Mouse (Mus musculus): ENCODE results near the gene Gorab. TPM values are rescaled to one million over a fixed set of nuclear protein-coding genes. Genes with fewer than 3 reads are reported as not detected.
A peak's percentile ranks its signal among the peaks of the same experiment; 100 is the strongest.

Gene Gorab
- 10 to 100 TPM; 11.4 to 12.5 TPM for total RNA-seq (2021)
- long read RNA-seq, experiment 1, transcript Gorab-201 (5 exons, 2,538 nt) = major isoform, 13 of 23 reads
- long read RNA-seq, experiment 1, partial matches to known transcripts = 1 of 23 reads
- long read RNA-seq, experiment 1, other reads (novel, unspliced or antisense) = 9 of 23 reads
- long read RNA-seq, experiment 2, transcript Gorab-201 (5 exons, 2,538 nt) = major isoform, 9 of 13 reads
- long read RNA-seq, experiment 2, partial matches to known transcripts = 0 of 13 reads
- long read RNA-seq, experiment 2, other reads (novel, unspliced or antisense) = 4 of 13 reads

GRCm38 (mm10) chr1:163403498-163404126 lies at the start of gene Gorab:
Gorab (minus strand) TSS chr1:163403669.
- peak; percentile 97 for DNase-seq (ENCODE audit: low spot score in 2 of 2)

- DNase-seq (ENCODE audit: low spot score in 2 of 2) = no peak
These were observed 40.4 kb upstream of the Gorab start for GRCm38 (mm10) chr1:163443832-163444231.

GRCm38 (mm10) chr1:163439002-163439401 lies 35.5 kb upstream of the Gorab start:
- no peak for DNase-seq (ENCODE audit: low spot score in 2 of 2)

- no peak for DNase-seq (ENCODE audit: low spot score in 2 of 2)
These were observed 20.1 kb upstream of the Gorab start for GRCm38 (mm10) chr1:163423467-163424014.

- no peak for DNase-seq (ENCODE audit: low spot score in 2 of 2)
These were observed 13.7 kb upstream of the Gorab start for GRCm38 (mm10) chr1:163417191-163417590.

GRCm38 (mm10) chr1:163414200-163414599 lies 10.7 kb upstream of the Gorab start:
- no peak for DNase-seq (ENCODE audit: low spot score in 2 of 2)

GRCm38 (mm10) chr1:163406203-163406602 lies 2.7 kb upstream of the Gorab start:
- DNase-seq (ENCODE audit: low spot score in 2 of 2) = no peak

- no peak for DNase-seq (ENCODE audit: low spot score in 2 of 2)
These were observed 12.1 kb downstream of the Gorab start for GRCm38 (mm10) chr1:163391321-163391720.

GRCm38 (mm10) chr1:163390044-163390443 lies 13.4 kb downstream of the Gorab start:
- no peak for DNase-seq (ENCODE audit: low spot score in 2 of 2)

- DNase-seq (ENCODE audit: low spot score in 2 of 2) = no peak
These were observed 17.3 kb downstream of the Gorab start for GRCm38 (mm10) chr1:163386196-163386595.

- no peak for DNase-seq (ENCODE audit: low spot score in 2 of 2)
These were observed 19.9 kb downstream of the Gorab start for GRCm38 (mm10) chr1:163383442-163384027.

- no peak for DNase-seq (ENCODE audit: low spot score in 2 of 2)
These were observed 21.3 kb downstream of the Gorab start for GRCm38 (mm10) chr1:163382048-163382719.

GRCm38 (mm10) chr1:163380591-163380990 lies 22.9 kb downstream of the Gorab start:
- no peak for DNase-seq (ENCODE audit: low spot score in 2 of 2)

GRCm38 (mm10) chr1:163380072-163380471 lies 23.4 kb downstream of the Gorab start:
- DNase-seq (ENCODE audit: low spot score in 2 of 2) = no peak

- no peak for DNase-seq (ENCODE audit: low spot score in 2 of 2)
These were observed 25.5 kb downstream of the Gorab start for GRCm38 (mm10) chr1:163377924-163378323.

GRCm38 (mm10) chr1:163376818-163377581 lies 26.5 kb downstream of the Gorab start:
- no peak for DNase-seq (ENCODE audit: low spot score in 2 of 2)

GRCm38 (mm10) chr1:163374455-163374854 lies 29.0 kb downstream of the Gorab start:
- DNase-seq (ENCODE audit: low spot score in 2 of 2) = no peak

GRCm38 (mm10) chr1:163362202-163362601 lies 41.3 kb downstream of the Gorab start:
- peak; percentile 7 to 17 for DNase-seq (ENCODE audit: low spot score in 2 of 2)

- no peak for DNase-seq (ENCODE audit: low spot score in 2 of 2)
These were observed 42.1 kb downstream of the Gorab start for GRCm38 (mm10) chr1:163361376-163361775.

GRCm38 (mm10) chr1:163360796-163361195 lies 42.7 kb downstream of the Gorab start:
- DNase-seq (ENCODE audit: low spot score in 2 of 2) = no peak

GRCm38 (mm10) chr1:163359521-163359920 lies 43.9 kb downstream of the Gorab start:
- no peak for DNase-seq (ENCODE audit: low spot score in 2 of 2)

Measured in left cerebral cortex, adult 18-20 months (tissue).